Mouse (Mus musculus): ENCODE results near the gene Secisbp2.

GRCm38 (mm10) chr13:51645872-51646271 lies 5.6 kb upstream of the Secisbp2 start:
- TF ChIP-seq CTCF (conservative IDR thresholded peaks at IDR 0.05; ENCODE audit: insufficient read depth, insufficient read length, low read depth, low read length): no peak
- no peak for TF ChIP-seq POLR2A (IDR thresholded peaks at IDR 0.05; ENCODE audit: low read depth, low read length)
